Mouse (Mus musculus) layer of hippocampus, adult 8-10 months (tissue): ENCODE measurements around the gene Adat3. TPM values are rescaled to one million over a fixed set of nuclear protein-coding genes. Genes with fewer than 3 reads are reported as not detected.

Experiments used
- DNase-seq, 2 experiments: peaks; one replicate each; pipeline ENCODE4 v3.0.0; 2022; ENCODE audit warnings: low spot score in 2 of 2
- total RNA-seq, 4 experiments: library from RNA; stranded (reverse); gene quantifications; 2 replicates each; pipeline ENCODE4 v1.2.4; 2022

The Adat3 gene
- 1 to 10 TPM; 2.0 to 5.0 (median 3.0) TPM for total RNA-seq

DNA sequence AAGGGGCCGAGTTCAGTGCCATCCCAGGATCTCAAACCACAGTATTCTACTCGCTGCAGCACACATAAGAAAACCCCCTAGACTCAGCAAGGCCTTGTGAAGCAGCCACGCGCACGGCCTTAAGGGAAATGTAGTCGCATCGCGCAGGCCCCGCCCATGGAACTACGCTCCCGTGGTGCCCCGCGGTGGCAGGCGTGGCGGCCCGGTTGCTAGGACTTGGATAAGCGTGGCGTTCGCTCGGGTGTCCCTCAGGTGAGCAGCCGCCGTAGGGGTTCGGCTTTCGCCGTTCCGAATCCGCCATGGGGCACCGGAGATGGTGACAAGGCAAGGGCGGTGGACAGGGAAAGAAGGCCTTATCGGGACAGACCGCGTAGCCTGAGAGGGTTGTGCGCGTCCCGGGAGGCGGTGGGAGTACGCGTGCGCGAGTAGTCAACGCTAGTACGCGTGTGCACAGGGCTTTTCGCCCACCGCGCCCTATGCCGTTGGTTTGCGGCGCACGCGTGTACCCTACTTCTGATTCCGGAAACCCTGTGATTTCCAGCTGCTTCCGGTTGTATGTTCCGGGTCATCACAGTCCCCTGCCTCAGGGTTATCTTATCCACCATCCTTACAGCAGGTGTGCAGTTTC, at the start of gene Adat3, which contains the start of gene Scamp4:
Gene Adat3, plus strand, starts transcription at position 183 of the 628 bp plus-strand sequence.
Gene Scamp4, plus strand, starts transcription at position 175 of the 628 bp plus-strand sequence.
- peak; percentile 93 to 96 for DNase-seq

DNA sequence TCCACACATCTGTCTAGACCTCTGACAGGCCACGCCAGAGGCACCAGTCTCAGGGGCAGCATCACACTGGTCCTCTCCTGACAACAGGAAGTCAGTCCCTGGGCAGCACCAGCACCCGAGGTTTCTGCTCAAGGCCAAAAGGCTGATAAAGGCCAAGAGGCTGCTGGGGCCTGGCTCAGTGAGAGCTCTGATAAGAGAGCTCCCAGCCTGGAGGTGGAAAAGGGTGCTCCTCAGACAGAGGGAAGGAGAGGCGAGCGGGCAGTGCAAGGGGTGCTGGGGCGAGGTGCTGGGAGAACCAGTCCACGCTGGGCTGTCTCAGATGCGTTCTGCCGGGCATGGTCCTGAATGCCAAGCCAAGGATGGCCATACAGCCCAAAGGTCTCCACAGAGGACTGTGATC, 49.1 kb upstream of the Adat3 start:
- DNase-seq, result no peak

DNA sequence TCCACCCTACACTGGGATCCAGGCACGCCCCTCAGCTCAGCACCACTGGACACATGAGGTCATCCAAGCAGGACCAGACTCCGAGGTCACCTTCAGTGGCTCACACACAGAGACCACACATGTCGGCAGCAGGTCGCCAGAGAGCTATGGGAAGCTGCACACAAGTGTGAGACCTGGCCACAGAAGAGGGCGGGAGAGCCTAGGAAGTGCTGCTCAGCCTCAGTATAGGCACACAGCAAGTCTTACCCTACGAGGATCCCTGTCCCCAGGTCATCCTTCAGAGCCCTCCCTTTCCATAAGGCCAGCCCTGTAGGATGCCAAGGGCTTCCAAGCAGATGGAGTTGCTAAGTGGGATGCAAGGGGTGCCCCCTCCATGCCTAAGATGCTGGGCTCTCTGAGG, 48.7 kb upstream of the Adat3 start:
- DNase-seq, result no peak

DNA sequence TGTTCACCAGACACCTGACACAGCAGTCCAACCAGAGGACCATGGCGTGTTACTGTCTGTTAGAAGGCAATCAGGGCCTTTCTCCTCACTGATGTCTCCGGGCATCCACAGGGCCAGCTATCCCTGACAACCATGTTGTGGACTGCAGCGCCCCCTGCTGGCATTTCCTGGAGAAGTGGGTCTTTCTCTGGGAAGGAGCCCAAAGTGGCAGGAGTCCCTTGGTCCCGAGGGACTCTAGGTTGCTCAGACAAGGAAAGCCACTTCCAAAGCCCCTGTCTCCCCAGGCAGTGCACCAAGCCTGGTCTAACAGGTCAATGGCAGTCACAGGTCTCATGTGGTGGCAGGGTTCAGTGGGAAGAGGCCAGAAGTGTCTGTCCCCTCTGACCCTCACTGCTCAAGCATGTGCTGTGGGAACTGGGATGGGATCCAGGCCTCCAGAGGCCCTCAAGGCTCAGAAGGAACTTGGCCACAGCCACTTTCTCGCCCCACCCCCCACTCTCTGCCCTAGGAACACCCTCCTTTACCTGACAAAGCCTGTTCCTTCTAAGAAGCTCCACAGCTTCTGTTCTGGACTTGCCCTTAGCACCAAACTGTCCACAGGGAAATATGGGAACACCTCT, 45.2 kb upstream of the Adat3 start:
- DNase-seq, result peak in 1 of 2 experiments; percentile 73

DNA sequence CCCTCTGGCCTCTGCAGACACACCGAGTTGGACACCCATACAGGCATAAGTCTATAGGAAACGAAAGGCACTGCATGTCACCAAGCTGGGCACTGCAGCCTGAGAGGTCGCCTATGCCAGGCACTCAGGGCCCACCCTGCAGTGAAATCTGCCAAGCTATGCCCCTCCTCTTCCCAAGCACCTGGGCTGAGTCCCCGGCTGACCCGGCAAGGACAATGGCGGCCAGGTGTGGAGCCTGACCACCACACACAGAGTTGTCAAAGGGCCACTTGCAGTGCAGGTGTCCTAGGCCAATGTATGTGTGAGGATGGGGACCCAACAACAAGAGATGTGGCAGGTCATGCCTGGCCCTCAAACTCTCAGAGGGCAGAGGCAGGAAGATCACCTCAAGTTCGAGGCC, 43.2 kb upstream of the Adat3 start:
- no peak for DNase-seq

DNA sequence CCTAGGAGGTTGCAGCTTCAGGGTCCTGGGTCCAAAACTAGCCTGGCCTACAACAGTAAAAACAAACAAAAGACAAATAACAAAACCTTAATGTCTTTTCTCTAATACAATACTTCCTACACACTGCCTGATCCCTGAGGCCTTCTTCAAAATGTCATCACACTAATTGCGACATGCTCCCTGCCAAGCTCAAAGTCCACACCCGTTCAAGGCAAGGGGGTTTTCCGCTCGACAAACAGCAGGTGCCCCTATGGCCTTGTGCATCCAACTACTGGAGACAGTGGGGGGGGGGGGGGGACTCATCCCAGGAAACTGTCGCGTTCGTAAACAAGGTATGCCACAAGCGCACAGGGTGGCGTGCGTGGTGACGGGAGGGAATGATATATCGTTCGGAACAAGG, 42.1 kb upstream of the Adat3 start:
- DNase-seq, result no peak

DNA sequence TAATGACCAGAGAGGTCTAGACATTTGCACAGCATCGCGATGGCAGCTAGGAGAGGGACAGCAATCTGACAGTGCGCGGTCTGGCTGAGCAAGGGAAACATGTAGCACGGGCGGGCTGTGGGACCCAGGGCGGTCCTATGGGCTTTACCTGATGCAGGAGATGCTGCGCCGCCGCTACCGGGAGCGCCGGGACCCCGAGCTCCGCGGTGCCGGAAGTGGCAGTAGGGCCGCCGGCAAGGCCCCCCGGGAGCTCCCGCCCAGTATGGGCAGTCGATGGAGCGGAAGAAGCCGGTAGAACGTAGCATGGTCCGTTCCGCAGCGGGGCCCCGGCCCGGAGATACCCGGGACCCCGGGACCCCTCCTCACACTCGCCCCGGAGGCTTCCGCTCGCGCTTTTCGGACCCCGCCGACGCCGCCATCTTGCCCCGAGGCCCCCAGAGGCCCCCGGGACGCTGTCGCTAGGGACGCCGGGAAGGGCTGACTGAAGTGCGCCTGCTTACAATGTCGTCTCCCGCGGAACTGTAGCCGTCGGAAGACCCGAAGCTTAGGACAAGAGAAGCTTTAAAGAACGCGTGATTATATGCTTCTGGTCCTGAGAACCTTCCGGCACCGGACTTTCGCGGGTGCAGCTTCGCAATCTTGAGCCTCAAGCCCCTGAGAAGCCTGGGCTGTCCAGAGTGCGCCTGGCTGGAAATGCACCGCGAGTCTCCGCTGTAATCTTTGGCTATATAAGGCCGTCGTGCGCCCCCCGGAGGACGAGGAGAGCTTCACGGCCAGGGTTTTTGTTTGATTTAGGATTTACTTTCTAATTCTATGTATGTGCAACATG, 41.4 kb upstream of the Adat3 start, which contains the start of gene Rexo1:
Gene Rexo1, minus strand, starts transcription at position 445 of the 829 bp plus-strand sequence.
- DNase-seq, result peak; percentile 88 to 95

DNA sequence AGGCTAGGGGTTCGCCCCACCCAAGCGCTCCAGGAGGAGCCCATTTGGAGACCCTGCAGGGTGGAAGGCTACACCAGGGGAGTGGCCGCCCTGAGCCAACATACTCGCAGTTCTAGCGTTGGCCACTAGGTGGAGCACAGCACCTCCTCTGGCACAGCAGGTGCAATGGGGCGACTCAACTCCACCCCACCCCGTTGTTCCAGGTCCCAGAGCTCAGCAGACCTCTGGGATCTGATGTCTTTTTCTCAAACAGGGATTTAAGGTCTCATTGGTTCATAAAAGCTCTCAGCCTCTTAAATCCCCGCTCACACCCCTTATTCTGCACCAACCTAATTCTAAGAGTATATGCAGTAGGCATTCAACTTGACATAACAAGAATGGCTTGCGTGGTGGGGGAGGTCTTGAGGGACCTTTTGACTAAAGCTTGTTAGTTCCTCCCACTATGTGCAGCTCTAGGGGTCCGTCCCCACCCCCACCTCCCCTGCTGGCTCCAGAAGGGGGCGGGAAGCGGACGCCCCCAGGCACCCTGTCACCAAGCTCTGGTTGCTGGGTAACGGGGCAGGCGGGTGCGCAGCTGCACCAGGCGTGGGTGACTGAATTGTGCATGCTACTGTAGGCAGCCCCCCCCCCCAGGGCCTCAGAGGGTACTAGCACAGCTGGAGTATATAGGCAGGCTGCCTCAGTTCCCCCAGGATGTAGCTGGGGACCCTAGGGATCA, 36.1 kb upstream of the Adat3 start:
- DNase-seq, result peak in 1 of 2 experiments; percentile 90

DNA sequence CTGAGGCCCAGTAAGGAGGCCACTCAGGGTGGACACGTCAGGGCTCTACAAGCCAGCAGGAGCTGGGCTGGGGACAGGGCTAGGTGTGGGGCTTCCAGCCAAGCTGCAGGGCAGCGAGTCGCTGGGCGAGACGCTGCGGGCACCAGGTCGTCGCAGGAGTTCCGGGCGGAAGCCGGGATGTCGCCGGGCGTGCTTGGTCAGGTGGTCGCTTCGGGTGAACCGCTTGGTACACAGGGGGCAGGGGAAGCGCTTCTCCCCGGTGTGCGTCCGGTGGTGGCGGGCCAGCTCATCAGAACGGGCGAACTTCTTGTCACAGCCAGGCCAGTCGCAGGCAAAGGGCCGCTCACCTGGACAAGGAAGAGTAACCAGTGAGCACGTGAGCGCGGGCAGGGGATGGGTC, 33.8 kb upstream of the Adat3 start:
- DNase-seq, result no peak

DNA sequence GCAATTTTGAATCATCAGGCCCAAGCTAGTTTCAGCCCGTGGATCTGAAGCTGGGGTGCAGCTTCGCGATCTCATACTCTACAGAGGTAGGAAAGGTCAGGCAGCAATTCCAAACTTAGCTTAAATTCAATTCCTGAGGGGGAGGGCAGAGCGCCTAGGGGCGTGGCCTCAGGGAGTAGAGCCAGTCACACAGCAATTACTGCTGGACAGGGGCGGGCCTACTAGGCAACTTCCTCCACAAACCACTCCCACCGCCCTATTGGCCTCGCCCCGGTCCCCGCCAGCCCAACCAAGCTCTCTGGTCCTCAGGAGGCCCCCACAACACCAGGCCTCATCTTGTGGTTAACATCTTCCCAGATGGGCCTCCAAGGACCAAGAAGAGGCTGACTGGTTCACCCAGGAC, 33.0 kb upstream of the Adat3 start:
- DNase-seq, result no peak

DNA sequence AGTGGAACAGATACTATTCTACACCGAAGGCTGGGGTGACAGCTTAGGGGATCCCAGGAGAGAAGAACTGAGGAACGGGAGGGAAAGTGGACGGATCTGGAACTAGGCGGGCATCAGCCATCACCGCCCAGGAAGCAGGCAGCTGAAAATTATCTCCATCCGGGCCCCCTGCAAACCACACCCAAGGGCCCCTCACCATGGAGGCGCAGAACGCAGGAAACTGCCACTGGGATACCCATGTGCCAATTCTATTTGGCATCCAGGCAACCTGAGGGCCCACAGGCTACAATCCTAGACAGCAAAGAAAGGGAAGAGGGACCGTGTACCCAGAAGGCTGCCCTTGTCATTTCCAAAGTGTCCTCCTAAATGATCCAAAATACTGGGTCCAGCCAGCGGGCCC, 32.3 kb upstream of the Adat3 start:
- DNase-seq, result no peak

DNA sequence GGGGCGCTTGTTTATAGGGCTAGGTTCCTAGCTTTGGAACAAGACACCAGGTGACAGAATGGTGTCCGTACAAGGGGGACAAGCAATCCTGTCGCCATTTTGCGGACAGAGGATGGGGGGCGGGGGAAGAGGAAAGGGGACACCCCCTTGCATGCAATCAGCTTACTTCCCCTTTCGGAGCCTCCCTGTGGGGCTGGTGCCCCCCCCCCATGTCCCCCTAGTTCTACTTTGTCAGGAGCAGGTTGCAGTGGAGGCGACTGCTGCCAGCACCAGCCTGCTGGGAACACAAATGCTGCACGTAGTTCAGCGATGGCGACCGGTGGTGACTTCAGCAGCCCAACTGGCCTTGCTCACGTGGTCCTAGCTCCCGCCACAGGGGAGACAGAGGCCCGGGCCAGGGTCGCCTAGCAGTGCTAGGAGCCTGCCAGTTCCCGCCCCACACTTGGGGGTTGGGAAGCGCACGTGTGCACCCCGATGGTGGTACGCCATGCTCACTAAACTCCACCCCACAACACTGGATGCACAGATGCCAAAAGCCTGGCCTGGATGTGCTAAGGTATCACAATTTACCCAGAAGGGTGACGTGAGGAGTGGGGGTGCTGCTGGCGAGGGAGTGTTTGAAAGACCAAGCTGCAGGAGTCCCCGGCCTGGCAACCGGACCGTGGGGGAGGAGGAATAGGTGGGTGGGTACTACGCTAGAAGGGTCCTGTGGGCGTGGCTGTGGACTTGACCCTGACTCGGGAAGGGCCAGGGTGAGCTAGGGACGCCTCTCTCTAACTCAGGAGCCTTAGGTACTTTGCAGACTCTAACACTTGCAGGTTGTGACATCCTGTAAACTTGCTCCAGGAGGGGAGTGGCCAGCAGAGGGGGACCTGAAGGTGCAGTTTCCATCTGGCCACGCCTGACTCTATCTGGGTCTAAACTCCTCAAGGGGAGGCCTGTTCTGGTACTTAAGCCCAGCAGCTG, 31.5 kb upstream of the Adat3 start:
- no peak for DNase-seq

DNA sequence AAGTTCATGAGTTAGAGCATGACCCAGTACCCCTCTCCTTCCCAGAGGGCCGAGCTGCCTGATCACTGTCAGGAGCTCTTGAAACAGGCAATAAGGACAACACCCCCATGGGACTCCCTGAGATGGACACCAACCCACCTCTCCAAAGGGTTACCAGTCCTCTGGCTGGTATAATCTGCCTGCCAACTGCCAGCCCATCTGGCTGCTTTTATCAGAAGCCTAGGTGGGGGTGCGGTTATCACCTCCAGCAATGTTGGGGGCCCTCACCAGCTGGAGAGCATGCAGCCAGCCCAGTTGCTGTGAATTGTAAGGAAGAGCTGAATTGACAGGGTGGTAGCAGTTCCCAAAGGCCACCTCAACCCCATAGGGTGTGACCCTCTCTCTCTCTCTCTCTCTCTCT, 30.2 kb upstream of the Adat3 start:
- no peak for DNase-seq

DNA sequence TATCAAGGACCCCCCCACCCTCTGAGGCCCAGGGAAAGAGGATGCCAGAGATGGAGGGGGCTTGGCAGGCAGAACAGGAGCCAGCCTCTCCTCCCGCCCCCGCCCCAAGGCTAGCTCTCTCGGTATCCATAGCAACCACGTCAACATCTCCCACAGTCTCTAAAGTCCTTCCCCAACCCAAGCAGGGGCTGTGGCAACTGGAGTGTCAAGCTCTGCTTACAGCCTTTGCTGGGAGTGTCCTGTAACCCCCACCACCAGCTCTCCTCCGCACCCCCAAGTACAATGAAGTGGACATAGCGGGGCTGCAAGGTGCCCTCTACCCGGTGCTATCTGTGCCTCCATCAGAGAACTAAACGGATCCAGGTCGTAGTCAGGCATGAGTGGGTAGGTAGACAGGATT, 28.7 kb upstream of the Adat3 start:
- DNase-seq, result no peak

DNA sequence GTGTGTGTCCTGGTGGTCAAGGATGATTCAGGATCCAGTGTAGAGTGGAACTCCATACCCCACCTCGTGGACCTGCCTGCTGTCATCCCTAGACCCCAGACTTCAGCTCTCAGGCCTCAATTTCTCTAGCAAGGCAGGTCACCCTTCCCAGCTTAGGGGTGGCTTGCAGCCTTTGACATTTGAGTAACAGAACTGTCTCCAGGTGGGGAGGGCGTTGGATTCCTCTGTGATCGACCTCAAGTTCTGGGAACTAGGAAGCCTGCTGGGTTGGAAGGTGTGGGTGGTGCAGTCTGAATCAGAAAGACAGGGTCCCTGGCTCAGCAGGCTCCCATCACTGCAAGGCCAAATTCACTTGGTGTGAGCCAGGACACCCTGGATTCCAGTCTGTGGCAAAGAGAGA, 27.8 kb upstream of the Adat3 start:
- DNase-seq, result no peak

DNA sequence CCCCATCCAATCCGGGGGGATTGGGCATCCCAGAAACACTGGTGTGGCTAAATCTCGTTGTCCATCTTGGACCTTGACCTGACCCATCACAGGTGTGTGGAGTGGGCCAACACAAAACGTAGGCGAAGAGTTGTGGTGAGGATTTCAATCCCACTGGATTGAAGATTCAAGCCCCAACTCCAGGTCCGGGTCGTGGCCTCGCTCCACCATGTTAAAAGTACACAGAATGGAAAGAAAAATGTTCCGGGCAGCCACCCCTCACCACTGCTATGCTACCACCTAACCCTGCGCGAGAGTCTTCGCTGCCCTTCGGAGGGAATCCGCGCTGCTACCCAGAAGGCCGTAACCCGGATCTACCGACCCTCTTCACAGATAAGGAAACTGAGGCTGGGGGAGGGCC, 26.8 kb upstream of the Adat3 start:
- DNase-seq, result no peak

DNA sequence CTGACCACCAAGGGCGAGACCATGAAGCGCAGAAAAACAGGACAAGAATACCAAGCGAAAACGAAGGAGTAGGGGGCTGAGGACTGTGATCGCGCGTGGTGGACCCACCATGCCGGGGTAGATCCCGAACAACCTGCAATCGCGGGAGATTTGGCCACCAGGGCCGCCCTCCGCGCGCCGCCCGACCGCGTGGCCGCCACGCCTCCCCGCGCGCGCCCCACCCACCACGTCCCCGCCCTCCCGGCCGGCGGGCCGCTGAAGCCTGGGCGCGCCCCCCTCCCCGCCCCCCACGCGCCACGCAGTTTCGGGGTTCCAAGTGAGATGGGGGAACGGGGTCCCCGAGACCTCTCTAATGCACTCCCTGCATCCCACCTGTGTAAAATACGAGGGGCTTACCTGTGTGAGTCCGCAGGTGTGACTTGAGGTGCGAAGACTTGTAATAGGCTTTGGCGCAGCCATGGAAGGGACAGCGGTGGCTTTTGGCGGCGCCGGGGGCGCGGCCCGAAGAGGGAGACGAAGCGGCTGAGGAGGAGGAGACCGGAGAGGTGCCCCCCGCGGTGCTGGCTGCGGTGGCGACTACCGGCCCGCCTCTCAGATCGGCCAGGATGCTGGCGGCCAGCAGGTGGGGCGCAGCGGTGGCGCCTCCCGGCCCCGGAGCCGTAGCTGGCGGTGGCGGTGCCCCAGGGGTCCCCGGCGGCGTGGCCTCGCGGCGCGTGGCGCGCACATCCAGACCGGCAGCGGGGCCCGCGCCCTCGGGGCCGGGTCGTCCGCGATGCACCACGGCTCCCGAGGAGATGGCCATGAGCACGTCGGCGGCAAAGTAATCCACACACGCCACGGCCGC, 26.1 kb upstream of the Adat3 start:
- DNase-seq, result no peak

DNA sequence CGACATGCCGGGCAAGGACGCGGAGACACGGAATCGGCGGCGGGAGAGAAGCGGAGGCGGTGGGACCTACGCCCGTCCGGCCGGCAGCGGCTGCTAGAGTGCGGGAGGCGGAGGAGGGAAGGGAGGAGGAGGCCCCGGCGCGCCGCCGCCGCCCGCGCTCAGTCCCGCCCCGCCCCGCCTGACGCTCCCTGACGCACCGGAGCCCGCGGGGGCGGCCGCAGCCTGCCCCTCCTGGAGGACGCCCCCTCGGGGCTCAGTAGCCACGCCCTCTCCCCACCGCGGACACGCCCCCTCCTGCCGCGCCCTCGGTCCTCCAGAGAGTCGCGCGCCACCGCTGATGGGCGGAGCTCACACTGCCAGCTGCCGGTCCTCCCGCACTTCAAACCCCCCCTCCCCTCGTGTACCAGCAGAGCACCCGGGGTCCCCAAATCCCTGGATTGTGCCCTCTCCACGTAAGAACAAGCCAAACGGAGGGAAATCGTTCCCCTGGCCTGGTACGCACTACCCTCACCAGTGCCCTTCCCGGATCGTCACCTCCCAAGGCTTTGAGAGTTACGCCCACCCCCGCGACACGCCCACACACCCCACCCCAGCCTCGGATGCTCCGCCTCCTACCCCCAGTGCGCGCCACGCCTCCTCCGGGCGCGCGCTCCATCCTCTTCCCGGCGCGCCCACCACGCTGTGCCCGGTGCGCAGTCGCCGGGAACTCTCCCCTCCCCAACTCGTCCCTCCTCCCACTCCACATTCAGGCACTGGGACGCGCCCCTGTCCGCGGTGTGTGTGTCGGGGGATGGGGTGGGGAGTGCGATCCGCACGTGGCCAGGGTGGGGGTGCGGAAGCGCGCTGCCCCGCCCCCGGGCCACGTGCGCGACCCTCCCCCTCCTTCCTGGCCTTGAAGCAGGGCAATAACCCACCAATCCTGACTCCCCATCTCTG, 25.2 kb upstream of the Adat3 start, which contains the start of gene Klf16:
Gene Klf16, minus strand, starts transcription at position 127 of the 936 bp plus-strand sequence.
- peak; percentile 94 to 95 for DNase-seq
